Mouse (Mus musculus) G1E (cell line): ENCODE measurements around the gene Lrrc8d. TPM values are rescaled to one million over a fixed set of nuclear protein-coding genes. Genes with fewer than 3 reads are reported as not detected.

Source experiments
- ATAC-seq: 2 replicates; pipeline ENCODE4 v1.8.0; 2016; ENCODE audit warnings: mild to moderate bottlenecking; ENCODE audit not compliant: insufficient number of reproducible peaks, poor library complexity, low FRiP score, severe bottlenecking; ENCODE audit errors: extremely low read depth
- DNase-seq: peaks from one replicate; pipeline ENCODE4 v3.0.0; 2012; ENCODE audit warnings: low spot score
- H3K27me3 ChIP-seq: 2 replicates; pipeline ENCODE4 v1.6.1; 2012; ENCODE audit warnings: mild to moderate bottlenecking, low read length, inconsistent platforms; ENCODE audit not compliant: insufficient read depth
- H3K36me3 ChIP-seq: replicated peaks from 2 replicates; pipeline ENCODE3; 2012; ENCODE audit warnings: mild to moderate bottlenecking, inconsistent platforms
- H3K4me1 ChIP-seq: 2 replicates; pipeline ENCODE4 v1.6.1; 2012; ENCODE audit warnings: low read depth, low read length, inconsistent platforms, mixed read lengths; ENCODE audit not compliant: insufficient read depth
- H3K4me3 ChIP-seq: 2 replicates; pipeline ENCODE4 v1.5.1; 2012; ENCODE audit warnings: low read depth, mild to moderate bottlenecking, inconsistent platforms, low read length, moderate library complexity, mixed read lengths
- H3K9me3 ChIP-seq: replicated peaks from 2 replicates; pipeline ENCODE4 v1.6.1; 2012; ENCODE audit warnings: inconsistent platforms
- CTCF ChIP-seq: IDR thresholded peaks from 2 replicates; pipeline ENCODE4 v1.5.1; 2012; ENCODE audit warnings: low read depth, low read length, inconsistent platforms, mixed read lengths
- GATA1 ChIP-seq: IDR thresholded peaks from 2 replicates; pipeline ENCODE4 v1.6.1; 2012; ENCODE audit warnings: borderline replicate concordance, low read length, inconsistent platforms, mixed read lengths
- GATA2 ChIP-seq: IDR thresholded peaks from 2 replicates; pipeline ENCODE4 v1.6.1; 2012; ENCODE audit warnings: low read depth, low read length, inconsistent platforms, borderline replicate concordance
- POLR2AphosphoS5 ChIP-seq: IDR thresholded peaks from 2 replicates; pipeline ENCODE4 v1.6.1; 2012; ENCODE audit warnings: low read depth, low read length, inconsistent platforms; ENCODE audit not compliant: insufficient replicate concordance
- TAL1 ChIP-seq: conservative IDR thresholded peaks from 2 replicates; pipeline ENCODE4 v1.6.1; 2012; ENCODE audit warnings: low read depth, low read length, inconsistent platforms, mixed read lengths
- polyA plus RNA-seq: library from polyadenylated mRNA; stranded (reverse); fragments of >175 nt; gene quantifications from 2 replicates; pipeline ENCODE4 v1.2.3, GENCODE M21; 2012
- total RNA-seq, 2 experiments: library from RNA; stranded (forward) in 1 of 2; stranded (reverse) in 1 of 2; fragments of 200-1000 nt in 1 of 2; fragments of >200 nt in 1 of 2; fragmentation: Nextera tagmentation in 1 of 2; gene quantifications; 2 replicates each; pipeline ENCODE4 v1.2.3; 2014 to 2017

Lrrc8d gene
- total and polyA plus RNA-seq, 3 experiments = 0.23 to 0.38 TPM; not detected in 1

DNA sequence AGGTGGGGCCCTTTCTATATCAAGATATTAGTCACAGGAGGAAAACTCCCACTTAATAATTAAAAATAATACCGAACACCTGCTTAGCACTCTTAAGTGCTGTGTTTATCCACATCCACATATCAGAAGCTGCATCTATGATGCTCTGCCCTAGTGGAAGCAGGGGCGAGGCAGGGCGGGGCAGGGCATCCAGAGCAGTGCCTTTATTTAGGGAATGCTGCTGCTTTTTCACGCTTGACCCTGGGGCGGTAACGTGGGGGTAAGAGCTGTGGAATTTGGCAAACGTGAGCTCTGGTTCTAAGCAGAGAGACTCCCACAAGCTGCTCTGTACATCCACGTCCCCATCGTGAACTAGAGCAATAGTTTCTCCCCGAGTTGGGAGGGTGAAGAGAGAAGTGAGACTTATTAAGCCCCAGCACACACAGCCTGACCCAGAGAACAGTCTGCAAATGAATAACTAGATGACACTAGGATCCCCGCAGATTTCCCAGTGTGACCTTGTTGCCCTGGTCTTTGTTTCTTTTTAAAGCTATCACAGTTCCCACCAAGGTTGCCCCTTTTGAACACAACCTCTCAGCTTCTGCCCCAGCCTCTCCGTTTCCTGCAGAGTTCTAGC lies 77.3 kb downstream of the Lrrc8d start:
- H3K4me1 ChIP-seq = no peaks in the 10 kb centered on the region
- H3K36me3 ChIP-seq = no peaks in the 10 kb centered on the region
- no peak for TF ChIP-seq GATA2
- no peak for TF ChIP-seq GATA1
- no peak for TF ChIP-seq CTCF
- TF ChIP-seq TAL1 = no peak
- TF ChIP-seq POLR2AphosphoS5 = no peak
- no peak for DNase-seq
- no peak overlapping the region for H3K4me3 ChIP-seq
- H3K27me3 ChIP-seq = no peaks in the 10 kb centered on the region
- ATAC-seq = no peak
- peaks cover 45% of the 10 kb centered on the region for H3K9me3 ChIP-seq

DNA sequence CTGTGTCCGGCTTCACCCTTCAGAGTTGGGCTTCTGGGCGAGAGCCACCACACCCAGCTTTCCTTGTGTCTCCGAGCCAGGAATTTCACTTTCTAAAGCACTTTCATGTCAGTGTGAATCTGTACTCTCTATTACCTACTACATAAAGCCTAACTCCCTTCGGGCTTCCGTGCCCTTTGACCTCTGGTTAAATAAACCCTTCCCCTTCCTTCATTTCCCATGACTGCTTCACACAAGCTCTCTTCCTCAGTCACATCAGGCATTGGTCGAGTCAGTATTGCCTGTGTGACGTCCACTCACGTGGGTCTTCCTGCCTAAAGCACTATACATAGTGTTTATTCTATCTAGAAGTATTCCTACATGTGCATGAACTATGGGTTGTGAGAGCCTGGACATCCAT lies 77.9 kb downstream of the Lrrc8d start:
- Histone ChIP-seq H3K36me3 (no peaks in the 10 kb centered on the region), H3K27me3 (no peaks in the 10 kb centered on the region), H3K4me1 (no peaks in the 10 kb centered on the region), H3K4me3 (no peak overlapping the region), H3K9me3 (peaks cover 45% of the 10 kb centered on the region)
- ATAC-seq = no peak
- no peak for DNase-seq
- TF ChIP-seq TAL1 (no peak), POLR2AphosphoS5 (no peak), CTCF (no peak), GATA1 (no peak), GATA2 (no peak)

DNA sequence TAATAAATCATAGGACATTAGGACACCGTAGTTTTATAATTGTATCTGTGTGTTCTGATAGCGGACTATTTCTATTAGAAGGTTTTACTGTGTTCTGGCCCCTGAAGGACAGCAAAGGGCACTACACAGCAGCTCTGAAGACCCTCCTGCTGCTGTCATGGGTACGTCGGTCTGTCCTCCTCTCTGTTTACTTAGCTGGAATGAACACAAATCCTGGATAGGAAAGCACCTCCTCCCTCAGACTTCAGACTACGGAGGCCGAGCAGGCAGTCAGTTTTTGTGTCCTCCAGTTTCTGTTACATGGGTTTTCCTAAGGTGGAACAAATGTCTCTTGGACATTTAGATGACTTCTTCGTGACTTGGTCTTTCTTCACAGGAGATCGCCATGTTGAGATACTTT lies 78.4 kb downstream of the Lrrc8d start:
- peaks cover 40% of the 10 kb centered on the region for H3K9me3 ChIP-seq
- no peaks in the 10 kb centered on the region for H3K36me3 ChIP-seq
- H3K4me3 ChIP-seq = no peak overlapping the region
- H3K4me1 ChIP-seq = no peaks in the 10 kb centered on the region
- H3K27me3 ChIP-seq = no peaks in the 10 kb centered on the region
- ATAC-seq (no peak), DNase-seq (no peak)
- no peak for TF ChIP-seq POLR2AphosphoS5
- TF ChIP-seq GATA2 = no peak
- no peak for TF ChIP-seq CTCF
- no peak for TF ChIP-seq TAL1
- no peak for TF ChIP-seq GATA1

DNA sequence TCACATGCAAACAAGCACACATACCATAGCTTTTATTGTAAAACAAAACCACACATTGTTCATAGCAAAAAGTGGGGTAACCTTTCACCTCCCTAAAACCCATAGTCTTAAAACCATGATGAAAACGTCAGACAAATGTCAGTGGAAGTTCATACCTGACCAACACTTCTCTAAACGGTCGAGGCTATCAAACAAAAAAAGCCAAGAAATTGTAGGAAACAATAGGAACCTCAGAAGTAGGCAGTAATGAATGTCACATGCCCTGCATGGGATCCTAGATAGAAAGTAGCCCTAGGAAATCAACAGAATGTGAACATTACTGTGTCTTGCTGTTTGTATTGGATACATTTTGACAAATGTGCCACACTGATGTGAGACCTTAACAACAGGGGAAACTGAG lies 79.0 kb downstream of the Lrrc8d start:
- peaks cover 39% of the 10 kb centered on the region for H3K9me3 ChIP-seq
- no peaks in the 10 kb centered on the region for H3K36me3 ChIP-seq
- no peak for ATAC-seq
- no peaks in the 10 kb centered on the region for H3K4me1 ChIP-seq
- H3K4me3 ChIP-seq = no peak overlapping the region
- TF ChIP-seq TAL1 = no peak
- no peak for DNase-seq
- H3K27me3 ChIP-seq = no peaks in the 10 kb centered on the region

DNA sequence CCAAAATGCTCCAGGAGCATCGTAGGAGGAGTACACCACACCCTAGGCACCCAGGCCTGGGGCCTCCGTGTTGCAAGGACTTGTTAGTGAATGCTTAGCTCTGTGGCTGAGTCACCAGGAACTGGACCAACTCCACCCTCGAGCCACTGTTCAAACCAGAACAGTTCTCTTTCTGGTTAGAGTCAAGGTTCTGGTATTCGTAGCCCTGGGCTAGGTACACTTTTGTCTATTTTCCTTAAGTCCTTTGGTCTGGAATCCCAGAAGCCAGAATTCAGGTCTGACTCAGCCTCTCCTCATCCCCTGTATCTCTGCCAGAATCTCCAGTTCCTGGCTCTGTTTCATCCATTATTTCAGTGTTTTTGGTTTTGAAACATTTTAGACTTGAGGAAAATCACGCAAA lies 79.6 kb downstream of the Lrrc8d start:
- ATAC-seq (no peak), DNase-seq (no peak)
- no peak for TF ChIP-seq GATA1
- TF ChIP-seq GATA2 = no peak
- TF ChIP-seq POLR2AphosphoS5 = no peak
- TF ChIP-seq CTCF = no peak
- no peak for TF ChIP-seq TAL1
- Histone ChIP-seq H3K27me3 (no peaks in the 10 kb centered on the region), H3K4me3 (no peak overlapping the region), H3K36me3 (no peaks in the 10 kb centered on the region), H3K4me1 (no peaks in the 10 kb centered on the region), H3K9me3 (peaks cover 40% of the 10 kb centered on the region)

DNA sequence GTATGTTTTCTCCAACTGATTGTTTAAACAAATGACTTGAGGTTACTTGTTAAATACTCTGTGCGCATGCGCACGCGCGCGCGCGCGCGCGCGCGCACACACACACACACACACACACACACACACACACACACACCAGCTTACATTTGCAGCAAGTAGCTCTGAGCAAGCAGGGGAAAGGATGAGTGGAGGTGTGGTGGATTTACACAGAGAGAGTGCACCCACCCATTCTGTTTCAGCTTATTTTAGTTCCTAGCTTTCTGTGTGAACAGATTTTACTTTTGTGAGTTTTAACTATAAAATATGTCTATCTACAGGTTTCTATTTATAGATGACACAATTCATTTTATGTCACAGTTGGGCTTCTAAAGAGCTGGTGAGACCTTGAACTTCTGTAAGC lies 84.1 kb downstream of the Lrrc8d start:
- DNase-seq = no peak
- TF ChIP-seq POLR2AphosphoS5 = no peak
- no peak for TF ChIP-seq GATA1
- TF ChIP-seq CTCF = no peak
- TF ChIP-seq TAL1 = no peak
- no peak for TF ChIP-seq GATA2
- no peak overlapping the region for H3K4me3 ChIP-seq
- ATAC-seq = no peak
- H3K36me3 ChIP-seq = no peaks in the 10 kb centered on the region
- H3K27me3 ChIP-seq = no peaks in the 10 kb centered on the region
- no peaks in the 10 kb centered on the region for H3K4me1 ChIP-seq
- H3K9me3 ChIP-seq = peaks cover 49% of the 10 kb centered on the region
